Mouse (Mus musculus) adrenal gland, postnatal 25 days (tissue): ENCODE measurements around the gene Jrkl. TPM values are rescaled to one million over a fixed set of nuclear protein-coding genes. Genes with fewer than 3 reads are reported as not detected.

Source experiments
- total RNA-seq: library from RNA; stranded (reverse); gene quantifications from 2 replicates; pipeline ENCODE4 v1.2.3, GENCODE M21; 2021

Gene Jrkl
- total RNA-seq, 1 experiment from 2014 or later = 12.5 TPM

Other genes with a start within 250 kb of the Jrkl start
- gene Ccdc82, start 1.1 kb upstream of the Jrkl start, total RNA-seq = 17.3 and 19.6 TPM in 2 replicates
- 4.9 and 8.3 TPM in 2 replicates for gene Maml2, start 52.1 kb upstream of the Jrkl start, total RNA-seq
- gene Gm17571, start 200.9 kb upstream of the Jrkl start, total RNA-seq = not detected in 2 replicates